Mouse (Mus musculus): ENCODE measurements at regions not wholly inside any gene's neighbourhood (a gene's known extent, or its start where the extent isn't known, plus 50 kb on each side); places are given as distances from the start of the nearest gene placed in this dataset.

DNA sequence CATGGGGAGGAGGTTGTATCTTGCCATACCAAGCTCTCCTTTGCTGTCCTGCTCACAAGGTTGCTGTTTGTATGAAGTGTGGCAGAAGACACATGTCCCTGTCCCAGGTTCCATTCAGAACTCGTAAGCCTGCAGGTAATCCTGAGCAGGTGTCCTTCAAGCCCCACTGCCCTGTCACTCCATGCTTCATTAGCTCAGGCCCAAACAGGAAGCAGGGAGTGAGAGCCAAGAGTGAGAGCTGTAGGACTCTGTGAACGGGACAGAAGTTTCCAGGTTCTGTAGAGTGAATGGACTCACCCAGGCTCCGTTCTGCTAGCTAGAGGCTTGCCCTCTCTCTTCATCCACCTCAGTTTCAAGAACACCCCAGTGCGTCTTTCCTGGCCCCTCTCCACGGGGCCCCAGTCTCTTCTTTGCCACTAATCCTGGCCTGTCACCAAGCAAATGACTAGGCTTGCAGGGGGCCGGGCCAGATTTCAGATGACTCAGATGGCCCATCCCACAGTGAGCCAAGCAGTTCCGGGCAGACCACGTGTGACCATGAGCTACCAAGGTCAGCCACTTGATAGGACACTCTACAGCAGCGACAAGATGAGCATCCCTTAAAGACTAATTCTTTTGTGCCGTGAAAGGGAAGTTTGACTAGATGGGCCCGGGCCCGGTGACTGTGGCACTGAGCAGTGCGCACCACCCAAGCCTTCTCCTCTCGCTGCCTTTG, 54.4 kb upstream of the Ubr2 start:
- no peak for DNase-seq (ENCODE audit: low read depth)

DNA sequence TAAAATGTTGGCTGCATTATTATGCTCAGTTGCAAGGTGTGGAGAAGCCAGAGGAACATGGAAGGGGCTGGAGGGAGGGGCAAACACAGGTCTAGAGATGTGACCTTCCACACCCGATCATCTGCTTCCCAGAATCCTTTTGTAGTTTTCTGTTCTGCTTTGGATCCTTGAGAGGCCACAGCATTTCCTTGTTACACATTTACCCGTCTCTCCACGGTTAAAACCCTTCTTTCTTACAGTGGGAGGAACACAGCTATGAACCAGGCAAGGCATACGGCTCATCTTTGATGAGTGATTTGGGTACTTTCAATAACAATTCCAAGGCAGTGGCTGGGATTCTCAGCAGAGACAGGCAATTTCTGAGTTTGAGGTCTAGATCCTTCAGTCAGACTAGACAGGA, 53.6 kb upstream of the Ubr2 start:
- DNase-seq (ENCODE audit: low read depth), result no peak

DNA sequence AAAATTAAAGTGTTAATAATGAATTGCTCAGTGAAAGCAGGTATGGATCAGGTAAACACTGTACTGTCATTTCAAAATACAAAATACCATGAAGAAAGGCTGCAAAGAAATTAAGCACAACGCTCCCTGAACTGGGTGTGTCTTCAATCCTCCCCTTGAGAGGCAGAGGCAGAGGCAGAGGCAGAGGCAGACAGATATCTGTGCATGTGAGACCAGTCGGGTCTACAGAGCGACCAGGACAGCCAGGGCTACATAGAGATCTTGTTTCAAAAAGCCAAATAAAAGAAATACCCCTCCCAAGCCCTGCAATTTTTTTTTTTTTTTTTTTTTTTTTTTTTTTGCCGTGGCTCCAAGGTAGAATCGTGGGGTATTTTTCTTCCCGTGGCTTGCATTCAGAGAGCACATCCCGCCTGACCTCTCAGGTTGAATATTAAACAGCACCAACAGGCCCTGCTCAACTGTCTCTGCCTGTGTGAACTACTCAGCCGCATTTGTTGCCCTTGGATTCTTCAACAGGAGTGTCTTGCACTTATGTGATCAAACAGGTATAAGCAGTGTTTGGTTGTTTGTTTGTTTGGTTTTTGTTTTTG, 50.8 kb upstream of the Ubr2 start:
- DNase-seq (ENCODE audit: low read depth), result no peak
